Mouse (Mus musculus) heart, postnatal 0 days (tissue): Measurements from ENCODE around the gene Klf2.

ENCODE experiments used
- CTCF ChIP-seq: IDR thresholded peaks from 2 replicates; pipeline ENCODE4 v1.5.1; 2016; ENCODE audit warnings: antibody characterized with exemption, control low read depth, low read depth
- EP300 ChIP-seq: IDR thresholded peaks from 2 replicates; pipeline ENCODE4 v1.6.1; 2016; ENCODE audit warnings: antibody characterized with exemption, low read depth

- TF ChIP-seq EP300 (no peak), CTCF (no peak)
Observed at GRCm38 (mm10) chr8:72293309-72293708, 25.5 kb upstream of the Klf2 start.
